Mouse (Mus musculus) spleen, postnatal 10 days (tissue): ENCODE data around the gene Clk2.
"Not testable (repeated sequence)": the region's sequence is repeated elsewhere in the genome, so short reads cannot be mapped to it uniquely, and the experiment has no call there.

ENCODE experiments used
- DNase-seq, 2 experiments: peaks; one replicate each; pipeline ENCODE4 v3.0.0; 2021 to 2022; ENCODE audit warnings: low spot score in 2 of 2

Clk2 gene

DNA sequence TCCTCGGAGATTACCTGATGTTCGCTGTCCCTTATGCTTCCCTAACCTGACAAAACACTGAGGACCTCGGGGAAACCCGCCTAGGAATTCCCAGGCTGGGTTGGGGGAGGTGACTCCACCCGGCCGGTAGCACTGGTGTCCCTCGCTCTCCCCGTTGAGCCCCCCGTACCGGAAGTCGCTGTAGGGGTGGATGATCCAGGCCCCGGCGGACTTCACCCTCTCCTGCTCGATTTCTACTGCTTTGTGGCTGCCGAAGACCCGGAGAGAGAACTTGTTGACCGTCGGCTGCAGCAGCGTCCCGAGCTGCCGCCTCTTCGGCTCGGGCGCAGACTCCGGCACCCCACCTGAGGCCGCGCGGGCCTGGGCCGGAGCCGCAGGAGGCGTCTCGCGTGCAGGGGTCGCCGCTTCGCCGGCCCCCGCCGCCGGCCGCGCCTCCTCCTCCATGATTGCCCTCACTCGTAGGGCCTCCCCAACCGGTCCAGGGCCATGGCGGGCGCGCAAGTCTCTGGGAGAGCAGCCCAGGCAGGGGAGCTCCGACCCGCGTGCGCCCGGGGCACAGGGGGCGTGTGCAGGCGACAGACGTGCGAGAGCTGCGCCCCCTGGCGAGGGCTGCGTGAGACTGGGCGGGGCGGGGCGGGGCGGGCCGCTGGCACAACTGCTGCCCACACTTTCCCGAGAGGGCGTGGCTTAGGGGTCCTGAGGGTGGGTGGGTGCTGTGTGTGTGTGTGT, 4.8 kb upstream of the Clk2 start, which contains the start of gene Hcn3:
Gene Hcn3 (minus strand): TSS at position 581 of the 729 bp plus-strand sequence.
- peak; percentile 57 to 82 for DNase-seq

GRCm38 (mm10) chr3:89161207-89161606, 3.4 kb upstream of the Clk2 start:
- not testable (repeated sequence) for DNase-seq

GRCm38 (mm10) chr3:89161786-89162185, 2.8 kb upstream of the Clk2 start:
- DNase-seq: no peak

GRCm38 (mm10) chr3:89163123-89163522, 1.5 kb upstream of the Clk2 start:
- DNase-seq: no peak

GRCm38 (mm10) chr3:89163643-89164245, 851 bp upstream of the Clk2 start:
- no peak for DNase-seq

- DNase-seq: no peak
These were observed 774 bp downstream of the Clk2 start for GRCm38 (mm10) chr3:89165268-89165870.

- DNase-seq: no peak
These were observed 2.4 kb downstream of the Clk2 start for GRCm38 (mm10) chr3:89166945-89167344.

DNA sequence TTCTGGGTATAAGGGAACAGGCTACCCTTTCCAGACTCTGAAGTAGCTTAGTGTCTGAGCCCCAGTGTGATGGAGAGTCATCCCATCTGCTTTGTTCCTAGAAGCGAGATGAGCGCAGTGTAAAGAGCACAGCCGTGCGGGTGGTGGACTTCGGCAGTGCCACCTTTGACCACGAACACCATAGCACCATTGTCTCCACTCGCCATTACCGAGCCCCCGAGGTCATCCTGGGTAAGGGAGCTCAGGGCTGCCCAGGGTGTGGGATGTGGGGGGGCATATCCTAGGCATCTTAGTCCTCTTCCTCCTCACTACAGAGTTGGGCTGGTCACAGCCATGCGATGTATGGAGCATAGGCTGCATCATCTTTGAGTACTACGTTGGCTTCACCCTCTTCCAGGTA, 10.2 kb downstream of the Clk2 start:
- DNase-seq: no peak

DNA sequence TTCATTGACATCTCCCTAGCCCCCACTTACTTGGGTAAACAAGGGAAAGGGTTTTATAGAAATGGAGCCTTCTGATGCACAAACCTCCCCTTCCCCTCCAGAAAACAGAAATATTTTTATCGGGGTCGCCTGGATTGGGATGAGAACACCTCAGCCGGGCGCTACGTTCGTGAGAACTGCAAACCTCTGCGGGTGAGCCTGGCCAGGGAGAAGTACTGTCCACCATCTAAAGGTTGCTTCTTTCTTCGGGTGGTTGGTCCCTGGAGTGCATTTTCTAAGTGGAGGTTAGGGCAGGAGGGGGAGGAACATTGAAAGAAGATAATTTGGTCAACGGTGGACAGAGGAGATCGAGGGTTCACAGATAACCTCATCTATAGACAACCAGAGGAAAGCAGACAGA, 10.9 kb downstream of the Clk2 start:
- DNase-seq: no peak

GRCm38 (mm10) chr3:89176421-89176820, 11.8 kb downstream of the Clk2 start:
- no peak for DNase-seq

- peak; percentile 62 to 81 for DNase-seq
These were observed 12.9 kb downstream of the Clk2 start, which contains the start of gene Scamp3 for GRCm38 (mm10) chr3:89177242-89178106. TSS of gene Scamp3 (plus strand) at chr3:89177473.

DNA sequence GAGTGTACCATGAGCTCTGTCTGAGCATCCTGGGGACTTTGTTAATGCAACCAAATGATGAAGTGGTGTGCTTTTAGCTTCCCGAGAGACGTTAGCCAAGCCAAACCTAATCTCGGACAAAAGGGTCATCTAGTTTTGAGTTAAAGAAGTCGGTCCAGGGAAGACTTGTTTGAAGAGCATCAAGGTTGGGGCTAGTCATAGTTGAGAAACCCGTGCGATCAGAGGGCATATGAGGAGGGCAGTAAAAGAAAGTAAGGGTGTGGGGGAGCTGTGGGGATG, 13.5 kb downstream of the Clk2 start:
- no peak for DNase-seq

- DNase-seq: no peak
These were observed 14.5 kb downstream of the Clk2 start for GRCm38 (mm10) chr3:89179056-89179455.

DNA sequence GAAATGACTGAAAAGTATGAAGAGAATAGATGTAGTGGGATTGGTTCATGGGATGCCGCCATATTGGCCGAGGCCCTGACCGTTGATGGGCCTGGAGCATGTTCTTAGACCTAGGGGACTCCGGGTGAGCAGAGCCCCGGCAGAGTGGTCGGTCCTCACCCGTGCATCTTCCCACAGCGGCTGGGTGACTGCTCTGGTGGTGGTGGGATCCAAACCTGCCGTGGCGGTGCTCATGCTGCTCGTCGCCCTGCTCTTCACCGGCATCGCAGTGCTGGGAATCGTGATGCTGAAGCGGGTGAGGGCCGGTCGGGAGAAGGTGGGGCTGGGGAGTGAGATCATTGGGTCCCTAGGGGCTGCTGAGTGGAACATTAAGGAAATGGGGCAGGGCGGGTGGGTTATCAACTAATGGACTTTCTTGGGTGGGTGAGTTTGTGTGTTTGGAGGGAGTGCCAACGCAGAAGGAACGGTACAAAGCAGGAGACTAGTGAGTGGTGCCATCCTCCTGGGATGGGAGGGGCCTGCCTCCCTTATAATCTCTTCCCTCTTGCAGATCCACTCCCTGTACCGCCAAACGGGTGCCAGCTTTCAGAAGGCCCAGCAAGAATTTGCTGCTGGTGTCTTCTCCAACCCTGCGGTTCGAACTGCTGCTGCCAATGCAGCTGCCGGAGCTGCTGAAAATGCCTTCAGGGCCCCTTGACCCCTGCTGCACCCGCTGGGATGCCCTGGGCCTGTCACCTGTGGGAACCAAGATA, 17.3 kb downstream of the Clk2 start:
- DNase-seq: no peak

- no peak for DNase-seq
These were observed 18.0 kb downstream of the Clk2 start for GRCm38 (mm10) chr3:89182531-89183057.

DNA sequence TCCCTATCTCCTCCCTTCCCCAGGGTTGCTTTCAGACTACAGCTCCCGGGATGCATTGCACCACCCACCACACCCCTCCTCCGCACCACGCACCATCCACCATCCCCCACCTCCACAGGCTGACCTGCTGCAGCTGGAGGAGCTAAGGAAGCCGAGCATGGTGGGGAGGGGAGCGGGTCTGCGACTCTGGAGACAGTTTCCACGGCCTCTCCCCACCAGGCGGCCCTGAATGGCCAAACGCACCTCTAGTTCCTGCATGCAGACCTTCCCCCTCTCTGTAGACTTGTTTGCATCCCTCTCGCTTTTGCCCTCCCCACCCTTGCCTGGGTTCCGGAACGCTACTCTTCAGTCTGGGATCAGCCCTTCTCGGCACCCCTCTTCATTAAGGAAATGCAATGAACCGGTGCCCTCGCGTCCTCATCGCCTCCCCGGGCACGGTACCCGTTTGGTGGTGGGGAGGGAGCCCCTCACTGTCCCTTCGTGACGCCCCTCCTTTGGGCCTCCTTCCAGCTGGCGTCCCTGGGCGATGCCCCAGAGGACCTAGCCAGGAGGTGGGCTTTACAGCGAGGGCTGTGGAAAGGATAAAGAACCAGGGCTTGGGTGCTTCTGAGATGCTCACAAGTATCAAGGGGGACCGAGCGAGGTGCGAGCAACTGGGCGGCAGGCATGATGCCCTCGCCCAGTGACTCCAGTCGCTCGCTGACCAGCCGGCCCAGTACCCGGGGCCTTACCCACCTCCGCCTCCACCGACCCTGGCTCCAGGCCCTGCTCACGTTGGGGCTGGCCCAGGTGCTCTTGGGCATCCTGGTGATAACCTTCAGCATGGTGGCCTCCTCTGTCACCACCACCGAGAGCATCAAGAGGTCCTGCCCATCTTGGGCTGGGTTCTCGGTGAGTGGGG, 18.7 kb downstream of the Clk2 start, which contains the start of gene Fam189b:
Gene Fam189b (plus strand): TSS at position 86 of the 901 bp plus-strand sequence.
- peak in 1 of 2 experiments; percentile 72 for DNase-seq

GRCm38 (mm10) chr3:89183959-89184315, 19.3 kb downstream of the Clk2 start:
- no peak for DNase-seq

DNA sequence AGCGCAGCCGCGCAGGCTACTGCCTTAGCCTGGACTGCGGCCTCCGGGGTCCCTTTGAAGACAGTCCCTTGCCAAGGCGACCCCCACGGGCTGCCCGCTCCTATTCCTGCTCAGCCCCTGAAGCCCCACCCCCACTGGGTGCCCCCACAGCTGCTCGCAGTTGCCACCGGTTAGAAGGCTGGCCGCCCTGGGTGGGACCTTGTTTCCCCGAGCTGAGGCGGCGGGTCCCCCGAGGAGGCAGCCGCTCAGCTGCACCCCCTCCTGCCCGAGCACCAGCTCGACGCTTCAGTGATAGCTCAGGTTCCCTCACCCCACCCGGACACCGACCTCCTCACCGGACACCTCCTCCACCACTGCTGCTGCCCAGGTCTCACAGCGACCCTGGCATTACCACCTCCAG, 22.6 kb downstream of the Clk2 start:
- DNase-seq: peak in 1 of 2 experiments; percentile 52

DNA sequence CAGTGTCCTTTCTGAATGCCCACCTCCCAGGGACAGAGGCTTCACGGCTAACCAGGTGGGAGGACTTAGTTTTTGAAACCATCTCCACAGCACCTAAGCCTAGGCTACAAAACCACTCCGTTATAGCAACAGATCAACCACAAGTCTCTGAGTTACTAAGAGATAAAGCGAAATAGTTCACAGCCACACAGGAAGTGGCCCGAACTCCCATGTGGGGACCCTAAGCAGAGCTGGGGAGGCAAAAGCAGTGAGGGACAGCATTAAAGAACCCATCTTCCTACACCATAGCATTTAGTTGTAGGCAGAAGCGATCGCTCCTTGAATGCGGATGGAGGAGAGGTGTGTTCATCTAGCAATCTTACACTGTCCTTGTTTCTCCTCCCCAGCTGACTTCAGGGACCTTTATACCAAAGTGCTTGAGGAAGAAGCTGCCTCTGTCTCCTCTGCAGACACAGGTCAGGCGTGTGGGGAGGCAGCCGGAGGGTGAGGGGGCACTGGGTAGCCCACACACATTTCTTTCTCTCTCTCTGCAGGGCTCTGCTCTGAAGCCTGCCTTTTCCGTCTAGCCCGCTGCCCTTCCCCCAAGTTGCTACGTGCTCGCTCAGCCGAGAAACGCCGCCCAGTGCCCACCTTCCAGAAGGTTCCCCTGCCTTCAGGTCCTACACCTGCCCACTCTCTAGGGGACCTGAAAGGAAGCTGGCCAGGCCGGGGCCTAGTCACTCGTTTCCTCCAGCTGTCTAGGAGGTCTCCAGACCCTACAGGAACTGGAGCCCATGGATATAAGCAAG, 23.3 kb downstream of the Clk2 start:
- DNase-seq: peak in 1 of 2 experiments; percentile 35
